Mouse (Mus musculus): Measurements from ENCODE around the gene Fbxw7.

- TF ChIP-seq EP300 (IDR thresholded peaks at IDR 0.05; ENCODE audit: insufficient read depth, low read depth, low read length): no peak
- TF ChIP-seq POLR2A (IDR thresholded peaks at IDR 0.05; ENCODE audit: insufficient read depth, low read length): no peak
Observed at GRCm38 (mm10) chr3:84951698-84952097, 136.6 kb downstream of the Fbxw7 start.
